Mouse (Mus musculus) embryo, embryonic 11.5 days (tissue): ENCODE data around the gene Draxin.

Experiments
- DNase-seq: peaks from one replicate; pipeline ENCODE4 v3.0.0-alpha.2; 2012; ENCODE audit warnings: low read depth, low spot score

Gene Draxin

DNA sequence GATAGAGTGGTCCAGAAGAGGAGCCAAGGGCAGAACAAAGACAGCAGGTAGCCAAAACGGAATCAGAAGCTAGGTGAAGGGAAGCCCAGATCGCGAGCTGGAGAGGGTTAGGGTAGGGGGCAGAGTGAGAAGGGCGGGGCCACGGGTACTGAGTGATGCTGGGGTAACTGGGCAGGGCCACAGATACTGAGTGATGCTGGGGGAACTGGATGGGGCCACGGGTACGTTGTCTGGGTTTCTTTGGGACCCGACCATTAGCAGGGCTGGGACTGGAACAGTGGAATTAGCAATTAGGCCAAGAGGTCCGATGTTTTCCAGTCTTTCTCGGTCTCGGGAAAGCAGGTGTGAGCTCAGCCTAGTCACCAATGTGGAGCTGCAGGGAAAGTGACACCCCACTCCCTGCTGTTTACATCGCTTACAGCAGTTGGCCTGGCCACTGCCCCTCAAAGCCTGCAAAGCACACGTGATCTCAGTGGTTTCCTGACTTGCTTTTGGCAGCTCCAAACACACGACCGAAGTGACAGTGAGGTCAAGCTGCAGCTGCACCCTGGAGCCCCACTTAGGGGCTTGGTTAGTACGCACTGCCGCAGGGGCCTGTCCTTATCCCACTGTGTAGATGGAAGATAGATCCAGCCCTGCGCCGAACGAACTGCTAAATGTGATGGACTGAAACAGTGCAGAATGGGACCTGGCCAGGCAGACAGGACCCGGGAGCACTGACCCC, 47.2 kb downstream of the Draxin start:
- no peak for DNase-seq

DNA sequence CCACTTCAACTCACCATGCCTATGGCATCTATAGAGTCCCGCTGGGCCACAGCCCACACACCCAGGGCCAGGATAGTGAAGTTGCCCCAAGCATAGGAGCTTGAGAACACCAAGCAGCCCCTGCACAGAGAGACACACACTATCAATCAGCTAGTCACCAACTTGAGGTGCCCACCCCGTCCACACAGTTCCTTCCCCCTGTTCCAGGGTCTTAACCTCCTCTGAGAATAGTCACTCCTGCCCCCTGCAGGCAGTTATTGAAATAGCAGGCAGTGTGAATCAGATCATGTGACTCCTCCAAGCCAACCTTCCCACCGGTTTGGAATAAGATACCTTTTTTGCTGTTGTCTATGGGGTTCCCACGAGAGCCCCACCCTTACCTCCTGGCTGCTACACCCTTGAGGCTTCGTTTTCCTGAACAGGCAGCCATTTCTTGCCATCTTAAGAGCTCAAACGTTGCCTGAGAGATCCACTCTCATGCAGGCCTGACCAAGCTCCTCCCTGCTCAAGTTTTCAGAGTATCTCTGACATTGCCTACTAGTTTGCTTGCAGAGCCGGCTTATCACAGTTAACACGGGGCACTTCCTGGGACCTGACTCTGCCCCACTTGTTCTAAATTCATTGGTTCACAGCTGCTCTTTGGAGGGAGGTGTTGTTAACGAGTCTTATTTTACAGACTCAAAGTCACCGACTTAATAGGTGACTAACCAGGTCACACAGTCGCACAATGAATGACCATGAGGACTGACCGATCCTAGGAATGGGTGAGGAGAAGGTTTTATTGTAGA, 48.0 kb downstream of the Draxin start:
- DNase-seq = no peak

DNA sequence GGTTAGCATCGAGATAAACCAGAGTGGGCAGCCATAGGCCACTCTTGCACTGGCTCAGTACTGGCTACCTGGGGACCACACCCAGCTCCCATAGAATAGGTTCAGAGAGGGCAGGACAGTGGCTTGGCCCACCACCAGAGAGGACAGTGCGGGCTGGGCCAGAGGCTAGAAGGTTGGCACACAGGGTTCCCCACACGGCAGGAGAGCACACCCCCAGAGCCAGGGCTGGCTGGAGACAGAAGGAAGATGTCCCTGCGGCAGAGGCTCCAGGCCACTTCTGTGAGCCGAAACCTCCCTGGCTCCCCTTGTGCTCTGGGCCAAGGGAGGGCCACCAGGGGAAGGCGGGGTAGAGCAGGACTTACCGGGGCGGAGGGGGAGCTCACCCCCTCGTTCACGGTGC, 49.3 kb downstream of the Draxin start:
- no peak for DNase-seq

DNA sequence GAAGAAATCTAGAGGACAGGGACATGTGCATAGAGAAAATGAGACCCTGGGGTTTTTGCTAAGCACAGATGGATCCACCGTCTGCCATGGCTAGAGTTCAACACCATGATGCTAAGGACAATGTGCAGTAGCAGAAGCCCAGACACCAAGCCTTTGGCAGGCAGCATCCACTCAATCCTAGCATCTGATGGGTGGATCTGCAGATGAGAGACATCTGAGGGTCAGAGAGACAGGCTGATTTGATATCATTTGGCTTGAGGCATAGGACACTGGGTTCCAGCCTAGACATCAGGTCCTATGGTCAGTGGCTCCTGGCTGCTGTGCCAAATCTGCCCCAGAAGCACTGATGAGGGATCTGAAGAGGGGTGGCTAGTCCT, 49.9 kb downstream of the Draxin start:
- no peak for DNase-seq

DNA sequence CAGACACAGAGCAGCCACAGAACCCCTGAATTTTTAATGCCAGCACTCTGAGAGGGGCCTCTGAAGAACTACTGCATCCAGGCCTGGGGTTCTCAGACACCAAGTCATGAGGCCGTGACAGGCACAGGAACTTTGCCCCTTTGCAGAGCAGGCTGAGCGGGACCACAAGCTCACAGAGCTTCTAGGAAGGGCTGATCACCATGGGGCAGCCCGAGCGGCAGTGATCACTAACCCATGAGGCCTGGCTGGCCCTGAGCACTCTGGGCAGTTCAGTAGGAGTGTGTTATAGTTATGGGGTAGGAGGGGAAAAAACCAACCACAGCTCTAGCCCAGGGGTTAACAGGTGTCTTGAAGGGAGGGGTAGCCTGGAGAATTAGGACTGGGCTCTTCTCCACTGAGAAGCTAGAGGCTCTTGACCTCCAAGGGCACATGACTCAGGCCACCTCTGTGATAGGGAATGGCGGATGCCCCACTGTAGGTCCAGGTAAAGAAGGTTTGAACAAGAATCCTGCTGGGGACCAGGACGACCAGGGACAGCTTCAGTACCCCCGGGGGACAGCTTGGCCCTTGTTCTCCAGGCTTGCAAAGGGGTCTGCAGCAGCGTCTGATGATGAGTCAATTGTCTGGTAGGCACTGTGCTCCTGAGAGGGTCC, 50.4 kb downstream of the Draxin start:
- DNase-seq = no peak

DNA sequence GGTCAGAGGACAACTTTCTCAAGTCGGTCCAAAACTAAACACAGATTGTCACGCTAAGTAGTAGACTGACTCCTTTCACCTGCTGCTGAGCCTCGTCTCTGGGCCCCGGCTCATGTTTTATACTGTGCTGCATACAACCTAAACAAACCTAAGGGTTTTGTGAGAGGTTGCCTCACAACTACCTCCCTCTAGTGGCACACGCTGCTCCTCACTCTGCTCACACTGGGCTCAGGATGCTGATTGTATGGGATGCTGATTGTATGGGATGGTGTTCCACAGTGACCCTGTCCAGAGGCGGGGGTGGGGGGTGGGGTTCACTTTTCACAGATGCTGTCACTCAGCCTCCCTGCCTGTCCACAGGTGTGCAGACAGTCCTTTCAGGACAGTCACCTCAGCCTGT, 51.3 kb downstream of the Draxin start:
- DNase-seq = no peak

DNA sequence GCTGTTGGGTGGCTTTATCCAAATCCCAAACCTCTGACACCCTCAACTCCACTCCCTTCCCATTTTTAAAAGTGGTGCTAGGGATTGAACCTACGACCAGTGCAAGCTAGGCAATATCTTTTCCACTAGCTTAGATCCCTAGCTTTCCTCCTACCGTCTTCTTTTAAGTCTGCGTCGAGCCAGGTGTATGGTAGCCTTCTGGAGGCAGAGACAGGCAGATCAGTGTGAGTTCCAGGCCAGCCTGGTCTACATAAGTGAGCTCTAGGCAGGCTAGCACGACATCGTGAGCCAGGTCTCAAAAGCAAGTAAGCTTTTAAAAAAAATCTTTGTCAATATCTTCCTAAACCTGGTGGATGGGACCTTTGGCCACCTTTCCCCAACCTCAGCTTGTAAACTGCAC, 54.6 kb downstream of the Draxin start:
- no peak for DNase-seq

DNA sequence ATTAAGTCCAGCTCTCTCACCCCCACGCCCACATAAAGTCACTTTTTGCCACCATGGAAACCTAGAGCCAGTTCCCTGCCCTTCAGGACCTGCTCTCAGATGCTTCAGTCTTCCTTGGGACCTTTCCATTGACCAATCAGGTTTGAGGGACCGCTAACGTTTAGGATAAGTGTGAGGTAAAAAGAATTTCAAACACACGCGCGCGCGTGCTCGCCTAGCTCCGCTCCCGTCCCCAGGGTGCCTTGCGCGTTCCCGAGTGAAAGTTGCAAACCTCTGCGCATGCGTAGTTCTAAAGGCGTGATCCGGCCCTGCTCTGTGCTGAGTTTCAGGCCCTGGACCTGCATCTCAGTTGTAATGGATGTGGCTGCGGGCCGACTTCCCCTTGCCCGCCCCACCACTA, 55.2 kb downstream of the Draxin start:
- peak; percentile 57 for DNase-seq

DNA sequence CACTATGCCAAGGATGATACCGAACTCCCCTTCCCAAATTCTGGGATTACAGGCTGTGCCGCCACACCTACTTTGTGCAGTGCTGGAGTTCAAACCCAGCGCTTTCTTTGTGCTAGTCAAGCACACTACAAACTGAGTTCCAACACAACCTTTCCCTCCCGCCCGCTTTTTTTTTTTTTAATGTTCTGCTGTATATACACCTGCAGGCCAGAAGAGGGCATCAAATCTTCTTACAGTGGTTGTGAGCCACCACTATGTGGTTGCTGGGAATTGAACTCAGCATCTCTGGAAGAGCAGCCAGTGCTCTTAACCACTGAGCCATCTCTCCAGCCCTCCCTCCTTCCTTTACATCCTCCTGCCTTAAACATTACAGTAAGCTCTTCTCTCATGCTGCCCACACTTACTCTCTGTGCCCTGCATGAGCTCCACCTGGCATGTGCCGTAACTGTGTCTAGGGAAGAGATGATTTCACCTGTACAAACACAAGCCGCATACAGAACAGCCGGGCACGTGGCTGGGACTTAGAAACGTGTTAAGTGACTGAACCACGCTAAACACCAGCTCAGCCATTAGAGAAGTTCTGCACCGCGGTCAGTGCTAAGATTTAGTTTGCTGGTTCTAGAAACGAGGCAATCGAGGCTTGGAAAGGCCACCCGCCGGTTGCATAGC, 55.8 kb downstream of the Draxin start:
- no peak for DNase-seq

DNA sequence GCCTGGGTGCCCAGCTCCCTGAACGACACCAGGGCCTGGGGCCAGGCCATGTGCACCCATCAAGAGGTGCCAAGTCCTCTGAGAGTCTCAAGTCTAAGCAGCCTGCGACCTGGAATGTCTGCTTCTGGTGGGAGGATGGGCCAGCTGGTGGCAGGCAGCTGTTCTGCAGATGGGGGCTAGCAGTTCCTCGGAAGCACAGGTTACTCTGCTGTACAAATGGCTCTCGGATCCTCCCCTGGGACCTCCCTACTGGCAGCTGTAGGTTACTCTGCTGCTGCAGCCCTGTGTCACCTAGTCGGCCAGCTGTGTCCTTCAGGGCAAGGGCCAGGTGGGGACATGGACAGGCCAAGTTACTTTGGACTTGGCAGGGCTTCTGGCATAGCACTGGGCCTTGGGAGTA, 59.0 kb downstream of the Draxin start:
- no peak for DNase-seq

DNA sequence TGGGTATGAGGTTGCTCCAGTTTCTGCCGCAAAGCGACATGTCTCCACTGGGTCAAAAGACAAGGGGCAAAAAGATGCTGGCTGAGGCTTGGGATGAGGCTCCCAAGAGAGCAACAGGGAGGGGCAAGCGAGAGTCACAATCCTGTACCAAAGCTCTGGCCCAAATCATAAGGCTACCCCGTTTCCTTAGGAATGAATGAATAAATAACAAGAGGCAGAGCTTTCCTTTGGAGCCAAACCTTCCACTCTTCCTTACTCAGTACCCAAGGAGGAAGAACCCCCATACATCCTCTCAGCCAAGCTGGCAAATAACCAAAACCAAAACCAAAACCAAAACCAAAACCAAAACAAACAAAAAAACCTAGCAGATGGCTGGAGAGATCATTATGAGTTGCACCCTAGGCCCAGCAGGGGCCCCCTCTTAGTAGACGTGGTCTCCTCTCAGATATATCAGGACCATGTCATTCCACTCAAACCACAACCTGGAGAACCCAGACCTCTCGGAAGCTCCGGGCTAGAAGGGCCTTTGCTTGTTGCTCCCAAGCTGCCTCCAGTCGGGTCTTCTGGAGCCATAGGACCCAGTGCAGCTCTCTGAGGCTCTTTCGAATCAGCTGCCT, 60.8 kb downstream of the Draxin start:
- DNase-seq = no peak

DNA sequence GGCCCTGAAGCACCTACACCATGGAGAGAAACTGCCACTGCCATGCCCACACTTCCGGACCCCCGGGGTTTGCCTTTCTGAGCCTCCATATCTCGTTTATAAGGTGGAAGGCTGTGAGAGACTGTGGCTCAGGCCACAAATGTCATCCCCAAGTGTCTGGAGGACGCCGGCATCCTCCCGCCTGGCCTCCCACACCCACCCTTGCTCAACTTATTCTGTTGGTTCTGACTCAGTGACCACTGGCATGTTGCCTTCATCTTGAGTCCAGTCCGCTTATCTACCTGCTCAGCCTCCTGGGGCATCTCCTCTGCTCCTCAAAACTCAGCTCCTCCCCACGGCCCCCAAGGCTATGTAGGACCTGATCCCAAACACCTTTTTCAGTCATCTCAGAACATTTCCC, 63.2 kb downstream of the Draxin start:
- no peak for DNase-seq

DNA sequence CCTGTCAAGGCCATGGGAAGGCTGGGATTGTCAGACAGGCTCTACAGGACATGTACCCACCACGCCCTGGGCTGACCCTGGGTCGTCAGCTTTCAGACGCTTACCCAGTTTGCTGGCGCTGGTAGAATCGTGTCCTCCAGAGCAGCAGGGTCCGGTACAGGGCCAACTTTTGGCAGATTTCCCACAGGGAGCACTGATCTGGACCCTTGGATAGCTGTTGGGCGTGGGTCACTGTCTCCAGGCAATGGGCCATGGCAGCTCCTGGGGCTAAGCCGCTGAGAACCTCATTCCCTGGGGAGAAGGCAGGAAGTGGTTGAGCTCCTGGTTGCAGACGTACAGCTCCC, 64.1 kb downstream of the Draxin start:
- DNase-seq = no peak

DNA sequence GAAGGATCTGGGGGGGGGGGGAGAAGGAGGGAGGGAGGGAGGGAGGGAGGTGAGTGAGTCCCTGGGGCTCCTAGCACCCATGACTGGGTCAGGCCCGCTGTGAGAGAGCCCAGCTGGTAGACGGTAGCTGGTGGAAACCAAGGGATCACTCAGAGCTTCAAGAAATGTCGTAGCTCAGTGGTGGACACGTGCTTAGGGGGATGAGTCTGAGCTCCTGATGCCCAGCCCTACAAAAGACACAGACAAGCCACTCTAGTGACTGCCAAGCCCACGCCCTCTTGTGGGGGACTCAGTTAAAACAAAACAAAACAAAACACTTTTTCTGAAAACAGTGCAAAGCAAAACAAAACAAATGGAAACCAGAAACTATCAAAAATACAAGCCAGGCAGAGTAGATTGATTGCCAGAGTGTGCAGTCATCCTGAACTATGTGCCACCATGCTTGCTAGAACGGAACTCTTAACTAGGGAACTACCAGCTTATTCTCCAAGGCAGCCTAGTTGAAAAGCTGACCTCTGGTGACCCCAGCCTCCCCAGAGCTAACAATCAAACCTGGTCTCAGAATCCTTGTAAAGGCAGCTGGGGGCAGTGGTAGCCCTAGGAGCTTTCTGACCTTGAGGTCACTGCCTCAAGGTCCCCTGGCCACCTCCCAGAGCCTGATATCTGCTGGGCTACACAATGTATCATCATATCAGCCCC, 64.6 kb downstream of the Draxin start:
- DNase-seq = no peak

DNA sequence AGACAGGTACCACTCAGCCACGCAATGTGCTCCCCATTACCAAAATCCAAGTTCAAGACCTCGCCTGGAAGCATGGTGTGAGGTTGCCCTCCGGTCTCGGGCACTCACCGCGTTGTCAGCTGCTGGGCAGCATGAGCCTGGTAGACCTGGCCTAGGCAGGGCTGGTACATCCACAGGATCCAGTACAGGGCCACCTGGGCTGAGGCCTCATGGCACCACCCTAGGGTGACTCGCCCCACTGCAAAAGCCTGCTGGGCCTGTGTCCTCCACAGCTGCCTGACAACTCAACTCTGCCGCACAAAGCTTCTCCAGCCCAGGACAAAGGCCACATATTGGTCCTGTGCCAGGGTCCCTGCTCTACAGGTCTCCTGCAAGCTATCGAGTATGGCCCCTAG, 69.4 kb downstream of the Draxin start:
- no peak for DNase-seq

DNA sequence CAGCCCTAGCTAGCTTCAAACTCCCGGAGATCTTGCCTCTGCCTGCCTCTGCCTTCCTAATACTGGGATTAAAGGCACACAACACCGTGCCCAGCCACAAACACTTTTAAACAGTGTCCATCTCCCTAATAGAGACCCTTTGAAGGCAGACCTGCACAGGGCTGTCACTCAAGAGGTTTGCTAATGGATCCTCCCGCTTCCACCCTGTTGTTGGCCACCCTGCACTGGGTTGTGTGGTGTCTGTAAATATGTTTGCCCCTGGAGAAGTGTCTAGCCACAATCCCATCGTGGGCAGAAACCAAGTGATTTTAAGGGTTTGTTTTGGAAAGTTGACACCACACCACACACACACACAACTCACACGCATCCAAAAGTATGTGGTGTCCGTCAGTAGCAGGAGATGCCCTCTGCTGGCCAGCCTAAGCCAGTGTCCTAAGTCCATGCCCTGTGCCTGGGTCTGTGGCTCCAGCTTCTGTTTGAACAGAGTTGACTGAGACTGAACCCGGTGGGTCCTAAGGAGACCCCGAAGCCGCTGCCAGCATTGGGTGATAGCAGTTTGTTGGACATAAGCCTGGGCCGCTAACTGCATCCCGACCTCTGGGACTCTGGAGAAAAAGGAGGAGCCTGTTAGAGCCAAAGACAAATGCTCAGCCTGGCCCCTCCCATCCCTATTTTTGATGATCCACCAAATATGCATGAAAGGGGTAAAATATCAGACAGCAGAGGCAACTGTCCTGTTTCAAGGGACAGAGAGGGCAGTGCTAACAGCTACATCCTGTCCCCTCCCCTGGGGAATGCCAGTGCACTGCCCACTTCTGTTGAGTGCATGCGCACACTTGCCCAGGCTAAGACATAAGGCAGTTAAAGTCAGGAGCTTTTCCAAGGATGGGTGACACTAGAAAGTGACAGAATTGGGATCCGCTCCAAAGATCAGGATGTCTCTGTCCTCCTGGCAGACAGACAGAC, 70.1 kb downstream of the Draxin start:
- DNase-seq = no peak

DNA sequence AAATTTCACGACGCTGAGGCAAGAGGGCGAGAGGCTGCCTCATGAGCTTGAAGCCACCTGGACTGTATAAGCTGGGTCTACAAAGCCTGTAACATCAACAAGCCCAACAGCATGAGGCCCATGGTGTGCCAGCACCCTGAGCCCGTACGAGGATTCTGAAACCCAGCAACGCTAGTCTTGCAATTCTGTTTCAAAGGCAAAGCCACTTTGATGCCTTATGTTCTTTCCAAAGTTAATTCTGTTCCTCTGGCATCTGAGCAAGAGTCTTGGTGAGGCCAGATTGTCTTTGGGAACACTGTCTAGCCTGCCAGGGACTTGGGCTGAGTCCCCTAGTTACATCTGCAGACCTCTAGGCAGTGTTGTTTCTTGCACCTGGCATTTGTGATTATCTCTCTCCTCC, 71.5 kb downstream of the Draxin start:
- no peak for DNase-seq

DNA sequence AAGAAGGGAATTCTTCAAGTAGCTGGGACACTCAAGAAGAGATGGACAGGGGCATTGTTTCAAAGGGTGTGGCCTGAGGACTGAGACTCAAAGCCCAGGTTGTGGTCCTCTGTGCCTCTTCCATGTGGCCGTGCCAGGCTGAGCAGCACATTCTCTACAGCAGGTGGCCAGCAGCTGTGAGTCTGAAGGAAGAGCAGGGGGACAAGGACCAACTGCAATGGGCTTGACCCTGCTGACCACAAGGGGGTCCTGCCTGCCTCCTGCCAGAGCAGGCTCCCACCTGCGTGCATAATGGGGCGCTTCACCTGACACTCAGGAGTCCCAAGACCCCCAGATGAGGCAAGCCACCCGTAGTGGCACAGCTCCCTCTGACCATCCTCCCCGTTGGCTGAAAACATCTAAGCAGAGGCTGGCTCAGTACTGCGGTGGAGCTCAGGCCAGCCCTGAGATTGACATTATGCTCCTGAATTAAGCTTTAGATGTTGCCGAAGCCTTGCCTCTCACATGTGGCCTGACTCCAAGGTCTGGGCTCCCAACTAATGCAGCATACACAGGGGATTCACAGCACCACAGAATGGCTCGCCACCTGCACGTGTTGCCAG, 72.2 kb downstream of the Draxin start:
- no peak for DNase-seq

DNA sequence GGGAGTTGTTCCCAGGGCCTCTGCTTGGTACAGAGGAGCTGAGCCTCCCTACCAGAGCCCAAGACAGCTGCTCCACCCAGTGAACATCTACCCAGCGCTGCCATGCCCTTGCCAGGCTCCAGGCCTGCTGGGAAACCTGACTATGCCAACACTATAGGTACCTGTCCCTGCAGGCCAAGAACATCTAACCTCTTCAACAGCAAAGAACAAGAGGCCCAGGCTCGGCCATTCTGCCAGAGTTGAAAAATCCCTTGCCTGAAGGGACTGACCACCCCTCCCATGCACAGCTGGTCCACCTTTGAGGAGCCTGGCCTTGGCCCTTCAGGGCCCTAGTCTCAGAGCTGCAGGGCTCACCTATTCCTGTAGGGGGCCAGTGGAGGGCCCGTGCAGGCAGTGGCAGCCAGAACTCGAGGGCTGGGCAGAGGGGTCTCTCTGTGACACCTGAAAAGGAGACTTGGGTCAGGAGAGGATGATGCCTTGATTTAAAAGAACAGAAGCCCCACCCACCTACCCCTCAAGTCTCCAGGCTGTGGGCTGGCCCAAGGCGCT, 72.8 kb downstream of the Draxin start:
- no peak for DNase-seq

DNA sequence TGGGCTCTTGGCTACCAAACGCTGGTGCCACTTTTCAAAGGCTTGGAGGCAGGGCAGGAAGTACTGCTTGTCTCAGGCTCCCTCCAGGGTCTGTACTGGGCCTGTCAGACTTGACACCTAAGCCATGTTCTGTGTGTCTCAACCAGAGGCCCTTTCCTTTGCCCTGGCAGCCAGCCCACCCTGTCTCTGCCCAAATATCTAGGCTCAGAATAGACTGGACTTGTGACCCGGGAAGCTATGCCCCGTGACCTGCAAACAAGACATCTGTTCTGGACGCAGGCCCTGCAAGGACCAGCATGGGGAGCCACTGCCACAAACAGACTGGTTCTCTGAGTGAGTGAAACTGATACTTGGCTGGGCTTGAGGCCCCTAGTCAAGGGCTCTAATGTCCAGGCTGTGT, 73.7 kb downstream of the Draxin start:
- DNase-seq = no peak
